15 mouse cellular contexts compared by ENCODE assay signal in genomic region chr9:56882283-56882682, GRCm38 (mm10). TPM values are rescaled to one million over a fixed set of nuclear protein-coding genes. Genes with fewer than 3 reads are reported as not detected.
DNase-seq lines count a peak whose midpoint lies in the region; ATAC-seq and TF ChIP-seq lines count a peak whose summit lies in the region.
"Had no signal": no experiment of that assay in that cellular context is flagged by ENCODE, and none has a peak within 500 bp of the region (broad histone marks: within the 10 kb centered on the region; RNA-seq: fewer than 3 reads in every experiment).

No protein-coding gene starts in this region.

- 0 out of 2 replicates have a peak overlapping the region, but pooled peaks have one; percentile 16 for H3K27ac ChIP-seq in heart, embryonic 12.5 days (ENCODE audit: poor library complexity, severe bottlenecking)
- peak overlapping the region; percentile 28 for H3K27ac ChIP-seq in lung, embryonic 14.5 days (ENCODE audit: low read depth)
- H3K27ac ChIP-seq in embryonic facial prominence, embryonic 15.5 days (replicated peaks) = peak overlapping the region; percentile 58
- H3K27ac ChIP-seq in stomach, embryonic 15.5 days = peak overlapping the region; percentile 59
- H3K27ac ChIP-seq: macrophage had no signal

- peaks cover 38% of the 10 kb centered on the region for H3K4me1 ChIP-seq in heart, embryonic 12.5 days (replicated peaks)
- peaks cover 15% of the 10 kb centered on the region; the same call in 1 of the 2 replicates for H3K4me1 ChIP-seq in lung, embryonic 14.5 days (ENCODE audit: insufficient read depth)
- H3K4me1 ChIP-seq in embryonic facial prominence, embryonic 15.5 days = peaks cover 45% of the 10 kb centered on the region
- peaks cover 29% of the 10 kb centered on the region for H3K4me1 ChIP-seq in stomach, embryonic 15.5 days

- ATAC-seq in heart, embryonic 12.5 days (ENCODE audit: insufficient number of reproducible peaks, low FRiP score) = no peak
- no peak for ATAC-seq in lung, embryonic 14.5 days (ENCODE audit: insufficient read depth)
- ATAC-seq in embryonic facial prominence, embryonic 15.5 days (ENCODE audit: insufficient number of reproducible peaks, low FRiP score, low TSS enrichment, low read depth) = no peak
- no peak for ATAC-seq in stomach, embryonic 15.5 days (ENCODE audit: insufficient read depth, low FRiP score, low read depth)
- no peak for ATAC-seq in erythroid progenitor cell, adult 5-6 weeks (replicated peaks; ENCODE audit: low FRiP score, poor library complexity, severe bottlenecking)
- ATAC-seq: Patski had no signal

- peaks cover 56% of the 10 kb centered on the region for H3K36me3 ChIP-seq in heart, embryonic 12.5 days
- H3K36me3 ChIP-seq in lung, embryonic 14.5 days (ENCODE audit: insufficient read depth) = peaks cover 16% of the 10 kb centered on the region; the same call in 1 of the 2 replicates
- peaks cover 22% of the 10 kb centered on the region for H3K36me3 ChIP-seq in embryonic facial prominence, embryonic 15.5 days
- peaks cover 7% of the 10 kb centered on the region; the same call in 1 of the 2 replicates for H3K36me3 ChIP-seq in stomach, embryonic 15.5 days

- H3K27me3 ChIP-seq in heart, embryonic 12.5 days (replicated peaks) = no peaks in the 10 kb centered on the region
- no peaks in the 10 kb centered on the region for H3K27me3 ChIP-seq in lung, embryonic 14.5 days (ENCODE audit: insufficient read depth, low read length)
- no peaks in the 10 kb centered on the region for H3K27me3 ChIP-seq in embryonic facial prominence, embryonic 15.5 days
- H3K27me3 ChIP-seq in stomach, embryonic 15.5 days (replicated peaks) = no peaks in the 10 kb centered on the region
- H3K27me3 ChIP-seq: Patski had no signal

- H3K4me2 ChIP-seq in heart, embryonic 12.5 days = no peak overlapping the region
- no peak overlapping the region for H3K4me2 ChIP-seq in lung, embryonic 14.5 days
- no peak overlapping the region for H3K4me2 ChIP-seq in embryonic facial prominence, embryonic 15.5 days (replicated peaks)
- H3K4me2 ChIP-seq in stomach, embryonic 15.5 days = no peak overlapping the region

- no peak for DNase-seq in heart, adult 8-10 months (ENCODE audit: low spot score)
- DNase-seq in lung, embryonic 14.5 days = peak; percentile 31
- no peak for DNase-seq in lung, postnatal 14 days
- DNase-seq in right cerebral cortex, postnatal 25 days = no peak
- DNase-seq: cerebellum, adult 2 months; liver; thymus, adult 2 months had no signal

- 64% methylated on average over 4 of the region's 4 CpGs for WGBS in heart, embryonic 12.5 days
- WGBS in lung, embryonic 14.5 days = 59% methylated on average over 4 of the region's 4 CpGs
- WGBS in embryonic facial prominence, embryonic 15.5 days = 50% methylated on average over 4 of the region's 4 CpGs
- WGBS in stomach, embryonic 15.5 days = 73% methylated on average over 4 of the region's 4 CpGs

- TF ChIP-seq CTCF in lung, embryonic 14.5 days (IDR thresholded peaks at IDR 0.05; ENCODE audit: low read depth) = no peak

- H3K4me3 ChIP-seq in heart, embryonic 12.5 days = no peak overlapping the region
- no peak overlapping the region for H3K4me3 ChIP-seq in lung, embryonic 14.5 days (ENCODE audit: low read depth, low read length)
- no peak overlapping the region for H3K4me3 ChIP-seq in embryonic facial prominence, embryonic 15.5 days (replicated peaks)
- H3K4me3 ChIP-seq in stomach, embryonic 15.5 days (replicated peaks) = no peak overlapping the region

- no peaks in the 10 kb centered on the region for H3K9me3 ChIP-seq in heart, embryonic 12.5 days (replicated peaks)
- H3K9me3 ChIP-seq in lung, embryonic 14.5 days (ENCODE audit: low read depth, low read length) = no peaks in the 10 kb centered on the region
- H3K9me3 ChIP-seq in embryonic facial prominence, embryonic 15.5 days (replicated peaks) = no peaks in the 10 kb centered on the region
- no peaks in the 10 kb centered on the region for H3K9me3 ChIP-seq in stomach, embryonic 15.5 days

- H3K9ac ChIP-seq in heart, embryonic 12.5 days = no peak overlapping the region
- no peak overlapping the region for H3K9ac ChIP-seq in lung, embryonic 14.5 days
- no peak overlapping the region for H3K9ac ChIP-seq in embryonic facial prominence, embryonic 15.5 days
- no peak overlapping the region for H3K9ac ChIP-seq in stomach, embryonic 15.5 days

RNA-seq across cellular contexts. Expression of gene Cspg4, which starts 17.4 kb away (rescaled TPM):
- polyA plus RNA-seq in heart, embryonic 12.5 days (2016; fragmentation: Nextera tagmentation; extraction: Ambion mirVana) = 32.5 and 35.9 TPM in 2 replicates
- 10 to 100 TPM in 3 of 4 experiments, 1 to 10 TPM in 1; 9.4 to 14.7 (median 10.7) TPM for total RNA-seq in heart, adult 8-10 months (2022)
- polyA plus RNA-seq in lung, embryonic 14.5 days (2014; fragmentation: Nextera tagmentation; extraction: Ambion mirVana) = 12.3 and 13.9 TPM in 2 replicates
- 31.2 and 34.1 TPM in 2 replicates for polyA plus RNA-seq in embryonic facial prominence, embryonic 15.5 days (2015; fragmentation: Nextera tagmentation; extraction: Ambion mirVana)
- 18.9 and 21.1 TPM in 2 replicates for polyA plus RNA-seq in stomach, embryonic 15.5 days (2015; fragmentation: Nextera tagmentation; extraction: Ambion mirVana)
- total RNA-seq in erythroid progenitor cell, adult 5-6 weeks (2015; ENCODE audit: low replicate concordance) = not detected in 2 replicates
- total RNA-seq in erythroid progenitor cell, adult 5-6 weeks (2017; ENCODE audit: low replicate concordance) = not detected in 2 replicates
- total RNA-seq: monocyte, adult 5-6 weeks had no signal
- polyA plus RNA-seq: inflammation-experienced regulatory T-cells, adult 6 months; macrophage had no signal

RNA-seq across cellular contexts. Expression of gene Odf3l1, which starts 17.8 kb away (rescaled TPM):
- 0.84 and 1.5 TPM in 2 replicates for polyA plus RNA-seq in heart, embryonic 12.5 days (2016; fragmentation: Nextera tagmentation; extraction: Ambion mirVana)
- not detected for total RNA-seq in heart, adult 8-10 months (2022)
- 0.23 and 1.1 TPM in 2 replicates for polyA plus RNA-seq in lung, embryonic 14.5 days (2014; fragmentation: Nextera tagmentation; extraction: Ambion mirVana)
- polyA plus RNA-seq in embryonic facial prominence, embryonic 15.5 days (2015; fragmentation: Nextera tagmentation; extraction: Ambion mirVana) = 0.88 and 1.1 TPM in 2 replicates
- polyA plus RNA-seq in stomach, embryonic 15.5 days (2015; fragmentation: Nextera tagmentation; extraction: Ambion mirVana) = 1.4 and 2.3 TPM in 2 replicates
- not detected in 2 replicates for total RNA-seq in erythroid progenitor cell, adult 5-6 weeks (2015; ENCODE audit: low replicate concordance)
- not detected in 2 replicates for total RNA-seq in erythroid progenitor cell, adult 5-6 weeks (2017; ENCODE audit: low replicate concordance)
- total RNA-seq: monocyte, adult 5-6 weeks had no signal
- polyA plus RNA-seq: inflammation-experienced regulatory T-cells, adult 6 months; macrophage; Patski had no signal

RNA-seq across cellular contexts. Expression of gene Snx33, which starts 45.9 kb away (rescaled TPM):
- 10.2 and 10.5 TPM in 2 replicates for polyA plus RNA-seq in heart, embryonic 12.5 days (2016; fragmentation: Nextera tagmentation; extraction: Ambion mirVana)
- 10 to 100 TPM in 1 of 4 experiments, 1 to 10 TPM in 3; 7.3 to 10.3 (median 8.4) TPM for total RNA-seq in heart, adult 8-10 months (2022)
- polyA plus RNA-seq in lung, embryonic 14.5 days (2014; fragmentation: Nextera tagmentation; extraction: Ambion mirVana) = 7.8 and 9.5 TPM in 2 replicates
- polyA plus RNA-seq in embryonic facial prominence, embryonic 15.5 days (2015; fragmentation: Nextera tagmentation; extraction: Ambion mirVana) = 10.3 and 12.2 TPM in 2 replicates
- polyA plus RNA-seq in stomach, embryonic 15.5 days (2015; fragmentation: Nextera tagmentation; extraction: Ambion mirVana) = 9.3 and 10.7 TPM in 2 replicates
- 0.36 and 2.9 TPM in 2 replicates for total RNA-seq in erythroid progenitor cell, adult 5-6 weeks (2015; ENCODE audit: low replicate concordance)
- 0.61 and 0.90 TPM in 2 replicates for total RNA-seq in erythroid progenitor cell, adult 5-6 weeks (2017; ENCODE audit: low replicate concordance)

RNA-seq across cellular contexts. Expression of gene Imp3, which starts 55.0 kb away (rescaled TPM):
- 58.2 and 65.0 TPM in 2 replicates for polyA plus RNA-seq in heart, embryonic 12.5 days (2016; fragmentation: Nextera tagmentation; extraction: Ambion mirVana)
- 10 to 100 TPM; 58.6 to 70.1 (median 65.8) TPM for total RNA-seq in heart, adult 8-10 months (2022)
- 69.6 and 75.1 TPM in 2 replicates for polyA plus RNA-seq in lung, embryonic 14.5 days (2014; fragmentation: Nextera tagmentation; extraction: Ambion mirVana)
- 89.4 and 95.0 TPM in 2 replicates for polyA plus RNA-seq in embryonic facial prominence, embryonic 15.5 days (2015; fragmentation: Nextera tagmentation; extraction: Ambion mirVana)
- polyA plus RNA-seq in stomach, embryonic 15.5 days (2015; fragmentation: Nextera tagmentation; extraction: Ambion mirVana) = 79.3 and 86.5 TPM in 2 replicates
- 38.2 and 46.5 TPM in 2 replicates for total RNA-seq in erythroid progenitor cell, adult 5-6 weeks (2015; ENCODE audit: low replicate concordance)
- total RNA-seq in erythroid progenitor cell, adult 5-6 weeks (2017; ENCODE audit: low replicate concordance) = 22.8 and 23.5 TPM in 2 replicates
